Mouse (Mus musculus) neural tube, embryonic 15.5 days (tissue): ENCODE measurements around the gene Trpd52l3. TPM values are rescaled to one million over a fixed set of nuclear protein-coding genes. Genes with fewer than 3 reads are reported as not detected.

ENCODE experiments used
- ATAC-seq: fragments of 200-750 bp; cut with Nextera tagmentation; 2 replicates; pipeline ENCODE4 v1.8.0; 2017; ENCODE audit warnings: mild to moderate bottlenecking, moderate TSS enrichment, moderate library complexity; ENCODE audit not compliant: low FRiP score
- H3K27ac ChIP-seq: fragments of 300-500 bp; sonication (generic); replicated peaks from 2 replicates; pipeline ENCODE4 v1.5.1; 2015; ENCODE audit warnings: mild to moderate bottlenecking, inconsistent platforms
- H3K27me3 ChIP-seq: fragments of 300-500 bp; sonication (generic); replicated peaks from 2 replicates; pipeline ENCODE4 v1.6.1; 2015; ENCODE audit warnings: inconsistent platforms
- H3K36me3 ChIP-seq: fragments of 300-500 bp; sonication (generic); 2 replicates; pipeline ENCODE4 v1.6.1; 2015; ENCODE audit warnings: inconsistent platforms
- H3K4me1 ChIP-seq: fragments of 300-500 bp; sonication (generic); 2 replicates; pipeline ENCODE4 v1.6.1; 2015; ENCODE audit warnings: inconsistent platforms
- H3K4me2 ChIP-seq: fragments of 300-500 bp; sonication (generic); 2 replicates; pipeline ENCODE4 v1.6.1; 2015; ENCODE audit warnings: inconsistent platforms, mild to moderate bottlenecking, moderate library complexity
- H3K4me3 ChIP-seq: fragments of 300-500 bp; sonication (generic); replicated peaks from 2 replicates; pipeline ENCODE4 v1.5.1; 2015; ENCODE audit warnings: mild to moderate bottlenecking, inconsistent platforms
- H3K9ac ChIP-seq: fragments of 300-500 bp; sonication (generic); replicated peaks from 2 replicates; pipeline ENCODE4 v1.6.1; 2015; ENCODE audit warnings: mild to moderate bottlenecking, inconsistent platforms
- H3K9me3 ChIP-seq: fragments of 300-500 bp; sonication (generic); replicated peaks from 2 replicates; pipeline ENCODE4 v1.6.1; 2016; ENCODE audit warnings: inconsistent platforms
- WGBS: fragments of 180-500 bp; shearing (Covaris S2); methylation state at CpG from one replicate; pipeline ENCODE4 v1.1.7; 2015; ENCODE audit warnings: mixed read lengths; 5-methylcytosine and 5-hydroxymethylcytosine counted together
- polyA plus RNA-seq: library from polyadenylated mRNA; unstranded; fragments of >200 nt; fragmentation: Nextera tagmentation; extraction: Ambion mirVana; gene quantifications from 2 replicates; pipeline ENCODE4 v1.2.1, GENCODE M21; 2015

The Trpd52l3 gene
- polyA plus RNA-seq, 1 experiment from 2014 or later, result not detected

GRCm38 (mm10) chr19:30030636-30031467 is 27.3 kb downstream of the Trpd52l3 start:
- Histone ChIP-seq H3K27ac (peak overlapping the region; percentile 97), H3K4me2 (peak overlapping the region; percentile 69), H3K4me3 (peak overlapping the region; percentile 98), H3K9me3 (no peaks in the 10 kb centered on the region), H3K9ac (peak overlapping the region; percentile 88), H3K27me3 (no peaks in the 10 kb centered on the region), H3K36me3 (no peaks in the 10 kb centered on the region), H3K4me1 (peaks cover 45% of the 10 kb centered on the region)
- no peak; the same call in 1 of the 2 replicates for ATAC-seq
- WGBS, result under 1% methylated on average over 88 of the region's 92 CpGs

- H3K9ac ChIP-seq, result peak overlapping the region; percentile 88
- 1% methylated on average over 7 of the region's 7 CpGs for WGBS
- peaks cover 49% of the 10 kb centered on the region for H3K4me1 ChIP-seq
- ATAC-seq, result no peak
- H3K9me3 ChIP-seq, result no peaks in the 10 kb centered on the region
- peak overlapping the region; percentile 97; the same call in 1 of the 2 replicates for H3K27ac ChIP-seq
- H3K4me2 ChIP-seq, result peak overlapping the region; percentile 69
- H3K4me3 ChIP-seq, result peak overlapping the region; percentile 98
- H3K36me3 ChIP-seq, result no peaks in the 10 kb centered on the region
- H3K27me3 ChIP-seq, result no peaks in the 10 kb centered on the region
Observed at GRCm38 (mm10) chr19:30031468-30031931, 27.9 kb downstream of the Trpd52l3 start.

GRCm38 (mm10) chr19:30032206-30032605 is 28.6 kb downstream of the Trpd52l3 start:
- H3K4me1 ChIP-seq, result peaks cover 49% of the 10 kb centered on the region
- no peak for ATAC-seq

GRCm38 (mm10) chr19:30035361-30035760 is 31.8 kb downstream of the Trpd52l3 start:
- H3K27me3 ChIP-seq, result no peaks in the 10 kb centered on the region
- no peak overlapping the region for H3K4me3 ChIP-seq
- 70% methylated on average over 3 of the region's 3 CpGs for WGBS
- no peak overlapping the region for H3K9ac ChIP-seq
- no peak overlapping the region for H3K27ac ChIP-seq
- H3K36me3 ChIP-seq, result no peaks in the 10 kb centered on the region
- peaks cover 37% of the 10 kb centered on the region for H3K4me1 ChIP-seq
- H3K4me2 ChIP-seq, result no peak overlapping the region
- H3K9me3 ChIP-seq, result no peaks in the 10 kb centered on the region
- ATAC-seq, result no peak

More at GRCm38 (mm10) chr19:30032206-30032605, 28.6 kb downstream of the Trpd52l3 start:
- WGBS, result 39% methylated on average over 3 of the region's 3 CpGs
- H3K9ac ChIP-seq, result no peak overlapping the region
- H3K36me3 ChIP-seq, result no peaks in the 10 kb centered on the region
- H3K27me3 ChIP-seq, result no peaks in the 10 kb centered on the region
- peak overlapping the region; percentile 98 for H3K4me3 ChIP-seq
- no peaks in the 10 kb centered on the region for H3K9me3 ChIP-seq
- H3K27ac ChIP-seq, result no peak overlapping the region
- H3K4me2 ChIP-seq, result peak overlapping the region; percentile 69

GRCm38 (mm10) chr19:30043691-30044090 is 40.1 kb downstream of the Trpd52l3 start:
- Histone ChIP-seq H3K36me3 (peaks cover 9% of the 10 kb centered on the region), H3K27me3 (no peaks in the 10 kb centered on the region), H3K4me1 (0 out of 2 replicates have a peak, but pooled peaks cover 3% of the 10 kb centered on the region), H3K27ac (no peak overlapping the region), H3K4me3 (no peak overlapping the region), H3K4me2 (no peak overlapping the region), H3K9ac (no peak overlapping the region), H3K9me3 (no peaks in the 10 kb centered on the region)
- 95% methylated on average over 2 of the region's 2 CpGs for WGBS
- no peak for ATAC-seq

- Histone ChIP-seq H3K4me2 (no peak overlapping the region), H3K4me1 (0 out of 2 replicates have a peak, but pooled peaks cover 3% of the 10 kb centered on the region), H3K9me3 (no peaks in the 10 kb centered on the region), H3K36me3 (peaks cover 9% of the 10 kb centered on the region), H3K9ac (no peak overlapping the region), H3K27ac (no peak overlapping the region), H3K27me3 (no peaks in the 10 kb centered on the region), H3K4me3 (no peak overlapping the region)
- WGBS, result 98% methylated on average over 1 of the region's 1 CpGs
- no peak for ATAC-seq
Observed at GRCm38 (mm10) chr19:30044630-30045029, 41.0 kb downstream of the Trpd52l3 start.

- no peak for ATAC-seq
- 0 out of 2 replicates have a peak, but pooled peaks cover 3% of the 10 kb centered on the region for H3K4me1 ChIP-seq
- no peaks in the 10 kb centered on the region for H3K27me3 ChIP-seq
- H3K4me3 ChIP-seq, result no peak overlapping the region
- 70% methylated on average over 1 of the region's 1 CpGs for whole genome bisulfite sequencing
- no peak overlapping the region for H3K27ac ChIP-seq
- H3K9me3 ChIP-seq, result no peaks in the 10 kb centered on the region
- H3K36me3 ChIP-seq, result peaks cover 9% of the 10 kb centered on the region
- no peak overlapping the region for H3K4me2 ChIP-seq
- no peak overlapping the region for H3K9ac ChIP-seq
Observed at GRCm38 (mm10) chr19:30045857-30046256, 42.3 kb downstream of the Trpd52l3 start.

- Histone ChIP-seq H3K9ac (no peak overlapping the region), H3K9me3 (no peaks in the 10 kb centered on the region), H3K4me1 (0 out of 2 replicates have a peak, but pooled peaks cover 3% of the 10 kb centered on the region), H3K27ac (no peak overlapping the region), H3K36me3 (0 out of 2 replicates have a peak, but pooled peaks cover 4% of the 10 kb centered on the region), H3K27me3 (no peaks in the 10 kb centered on the region), H3K4me2 (no peak overlapping the region), H3K4me3 (no peak overlapping the region)
- no peak for ATAC-seq
- 93% methylated on average over 2 of the region's 2 CpGs for WGBS
Observed at GRCm38 (mm10) chr19:30050584-30050983, 47.0 kb downstream of the Trpd52l3 start.

GRCm38 (mm10) chr19:30051479-30051878 is 47.9 kb downstream of the Trpd52l3 start:
- no peak for ATAC-seq
- no peak overlapping the region for H3K27ac ChIP-seq
- WGBS, result 96% methylated on average over 3 of the region's 3 CpGs
- no peak overlapping the region for H3K9ac ChIP-seq
- H3K9me3 ChIP-seq, result no peaks in the 10 kb centered on the region
- no peaks in the 10 kb centered on the region for H3K27me3 ChIP-seq
- H3K4me3 ChIP-seq, result no peak overlapping the region
- H3K36me3 ChIP-seq, result 0 out of 2 replicates have a peak, but pooled peaks cover 4% of the 10 kb centered on the region
- no peak overlapping the region for H3K4me2 ChIP-seq
- 0 out of 2 replicates have a peak, but pooled peaks cover 3% of the 10 kb centered on the region for H3K4me1 ChIP-seq

- ATAC-seq, result no peak
- 96% methylated on average over 2 of the region's 2 CpGs for WGBS
Observed at GRCm38 (mm10) chr19:30054218-30054617, 50.6 kb downstream of the Trpd52l3 start.

More at GRCm38 (mm10) chr19:30054218-30054617, 50.6 kb downstream of the Trpd52l3 start:
- Histone ChIP-seq H3K9me3 (no peaks in the 10 kb centered on the region), H3K27me3 (no peaks in the 10 kb centered on the region), H3K4me2 (no peak overlapping the region), H3K4me3 (no peak overlapping the region), H3K36me3 (0 out of 2 replicates have a peak, but pooled peaks cover 3% of the 10 kb centered on the region), H3K27ac (no peak overlapping the region), H3K9ac (no peak overlapping the region), H3K4me1 (no peaks in the 10 kb centered on the region)
